Mouse (Mus musculus) bone marrow macrophage, adult 2 months (primary cell): ENCODE results near the gene Cdkl1. TPM values are rescaled to one million over a fixed set of nuclear protein-coding genes. Genes with fewer than 3 reads are reported as not detected.

ENCODE experiments used
- H3K27ac ChIP-seq: 2 replicates; pipeline ENCODE4 v1.5.1; 2012; ENCODE audit warnings: low read depth, low read length; ENCODE audit not compliant: insufficient read depth
- H3K4me1 ChIP-seq: 2 replicates; pipeline ENCODE4 v1.6.1; 2012; ENCODE audit warnings: low read length; ENCODE audit not compliant: control insufficient read depth, insufficient read depth
- H3K4me3 ChIP-seq: 2 replicates; pipeline ENCODE4 v1.5.1; 2012; ENCODE audit warnings: mild to moderate bottlenecking, low read length, moderate library complexity; ENCODE audit not compliant: insufficient read depth
- CTCF ChIP-seq: IDR thresholded peaks from 2 replicates; pipeline ENCODE4 v1.5.1; 2012; ENCODE audit warnings: low read depth, mild to moderate bottlenecking, low read length, moderate library complexity
- POLR2A ChIP-seq: IDR thresholded peaks from 2 replicates; pipeline ENCODE4 v1.6.1; 2012; ENCODE audit warnings: mild to moderate bottlenecking, low read depth, low read length, borderline replicate concordance
- polyA plus RNA-seq: library from polyadenylated mRNA; stranded (reverse); fragments of >200 nt; gene quantifications from 2 replicates; pipeline ENCODE4 v1.2.4, GENCODE M21; 2012; ENCODE audit not compliant: missing spikeins, insufficient read depth, insufficient read length

Cdkl1 gene
- polyA plus RNA-seq, 1 experiment, result not detected

DNA sequence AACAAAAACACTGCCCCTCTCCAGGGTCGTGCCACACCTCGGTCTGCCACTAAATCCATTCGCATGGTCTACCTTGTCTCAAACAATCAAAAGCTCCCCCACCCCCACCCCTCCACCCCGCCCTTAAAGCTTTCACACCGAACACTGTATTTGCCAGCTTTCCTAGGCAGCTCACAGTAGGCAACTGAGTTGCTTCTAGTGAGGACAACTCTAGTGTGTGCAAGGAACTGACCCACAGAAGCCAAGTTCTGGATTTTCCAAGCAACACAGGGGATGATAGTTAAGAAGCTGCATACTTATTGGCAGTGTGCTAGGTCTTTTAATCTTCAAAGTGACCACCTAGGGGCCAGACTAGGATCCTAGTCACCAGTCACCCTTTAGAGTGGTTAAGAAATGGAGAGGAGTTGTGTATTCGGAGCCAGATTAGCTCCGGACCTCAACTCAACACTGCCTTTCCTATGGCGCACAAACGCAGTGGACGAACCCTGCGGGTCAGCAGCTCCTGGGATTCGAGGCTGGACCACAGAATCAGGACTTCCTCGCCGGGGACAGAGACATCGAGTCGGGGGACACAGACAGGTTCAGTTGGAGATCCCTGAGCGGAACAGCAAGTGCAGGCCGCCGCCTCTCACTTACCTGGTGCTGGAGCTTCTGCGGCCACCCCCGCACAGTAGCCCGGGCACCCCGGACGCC is 66.9 kb downstream of the Cdkl1 start:
- no peak overlapping the region for H3K27ac ChIP-seq
- H3K4me3 ChIP-seq, result peak overlapping the region; percentile 88
- peaks cover 7% of the 10 kb centered on the region for H3K4me1 ChIP-seq
- no peak for TF ChIP-seq CTCF
- TF ChIP-seq POLR2A, result no peak

GRCm38 (mm10) chr12:69723376-69723775 is 67.7 kb downstream of the Cdkl1 start:
- peaks cover 7% of the 10 kb centered on the region for H3K4me1 ChIP-seq
- no peak for TF ChIP-seq CTCF
- no peak for TF ChIP-seq POLR2A
- H3K4me3 ChIP-seq, result 0 out of 2 replicates have a peak overlapping the region, but pooled peaks have one; percentile 88
- H3K27ac ChIP-seq, result no peak overlapping the region

DNA sequence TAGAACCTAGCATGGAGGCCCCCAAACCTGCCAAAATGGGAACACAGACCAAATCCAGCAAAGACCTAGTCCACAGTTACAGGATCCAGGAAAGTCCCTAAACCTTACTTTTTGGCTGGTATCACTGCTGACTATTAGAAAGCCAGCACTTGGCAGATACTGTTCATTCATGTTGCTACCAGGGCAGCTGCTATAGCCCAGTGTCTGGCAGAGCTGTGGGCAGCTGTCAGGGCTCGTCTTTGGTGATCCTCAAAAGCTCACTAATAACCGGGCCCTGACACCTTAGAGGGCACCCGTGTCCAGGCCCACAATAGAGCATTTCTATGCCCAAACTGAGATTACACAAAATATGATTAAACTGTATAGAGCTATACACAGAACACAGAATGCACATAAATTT is 68.2 kb downstream of the Cdkl1 start:
- H3K4me3 ChIP-seq, result no peak overlapping the region
- H3K4me1 ChIP-seq, result peaks cover 7% of the 10 kb centered on the region
- no peak overlapping the region for H3K27ac ChIP-seq
- TF ChIP-seq POLR2A (no peak), CTCF (no peak)

DNA sequence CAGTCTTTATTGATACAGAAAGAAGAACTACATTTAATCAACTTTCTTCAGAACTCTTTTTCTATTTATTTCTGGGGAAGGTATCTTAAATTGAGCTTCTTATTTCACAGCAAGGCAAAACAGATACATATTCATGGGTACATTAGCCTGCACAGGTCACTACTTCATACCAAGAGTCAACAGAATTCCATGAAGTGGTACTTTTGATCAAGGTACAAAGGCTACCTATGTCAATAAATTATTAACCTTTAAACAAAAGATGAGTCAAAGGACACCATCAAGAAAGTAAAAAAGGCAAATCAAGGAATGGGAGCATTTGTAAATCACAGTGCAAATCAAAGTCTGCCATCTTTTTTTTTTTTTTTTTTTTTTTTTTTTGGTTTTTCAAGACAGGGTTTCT is 77.4 kb downstream of the Cdkl1 start:
- TF ChIP-seq POLR2A (no peak), CTCF (no peak)
- H3K27ac ChIP-seq, result no peak overlapping the region
- H3K4me1 ChIP-seq, result no peaks in the 10 kb centered on the region
- H3K4me3 ChIP-seq, result no peak overlapping the region

DNA sequence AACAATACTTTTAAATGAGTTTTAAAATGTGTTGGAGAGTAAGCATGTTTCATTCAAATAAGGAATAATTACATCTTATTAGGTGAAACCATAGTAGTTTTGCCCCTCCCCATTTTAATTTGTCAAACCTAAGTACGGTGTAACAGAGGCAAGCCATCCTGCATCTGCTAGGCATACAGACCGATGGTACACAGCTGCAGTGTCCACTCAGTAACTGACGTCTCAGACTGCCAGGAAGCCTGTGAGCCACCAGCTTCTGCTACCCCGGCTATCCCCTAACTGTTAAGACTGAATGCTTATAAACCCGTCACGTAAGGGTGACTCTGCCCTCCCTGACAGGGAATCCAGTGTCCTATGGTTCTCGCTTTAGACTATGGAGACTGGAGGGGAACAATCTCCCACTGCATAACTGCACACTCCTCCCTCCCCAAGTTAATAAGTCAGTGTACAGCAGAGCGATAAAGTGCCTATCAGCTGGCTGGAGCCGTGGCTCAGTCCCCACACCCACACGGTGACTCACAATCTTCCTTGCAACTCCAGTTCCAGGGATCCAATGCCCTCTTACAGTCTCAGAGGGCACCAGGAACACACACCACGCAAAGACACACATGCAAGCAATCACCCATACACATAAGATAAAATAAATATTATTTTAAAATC is 86.1 kb downstream of the Cdkl1 start:
- Histone ChIP-seq H3K4me3 (no peak overlapping the region), H3K27ac (no peak overlapping the region), H3K4me1 (no peaks in the 10 kb centered on the region)
- TF ChIP-seq CTCF, result no peak
- TF ChIP-seq POLR2A, result no peak

GRCm38 (mm10) chr12:69698352-69698751 is 92.7 kb downstream of the Cdkl1 start:
- Histone ChIP-seq H3K27ac (no peak overlapping the region), H3K4me1 (no peaks in the 10 kb centered on the region), H3K4me3 (no peak overlapping the region)
- TF ChIP-seq POLR2A (no peak), CTCF (no peak)

Other genes starting within 250 kb of the Cdkl1 start
- 12.1 and 14.4 TPM in 2 replicates for gene Vcpkmt, start 208.2 kb downstream of the Cdkl1 start, polyA plus RNA-seq
- 35.3 and 35.8 TPM in 2 replicates for gene Sos2, start 109.4 kb downstream of the Cdkl1 start, polyA plus RNA-seq
- 3.5 and 4.0 TPM in 2 replicates for gene L2hgdh, start 66.4 kb downstream of the Cdkl1 start, polyA plus RNA-seq
- gene Atp5s, start 66.3 kb downstream of the Cdkl1 start, polyA plus RNA-seq, result 9.8 and 13.8 TPM in 2 replicates
- 0.84 and 1.1 TPM in 2 replicates for gene Atl1, start 101.3 kb upstream of the Cdkl1 start, polyA plus RNA-seq
- gene Map4k5, start 101.9 kb upstream of the Cdkl1 start, polyA plus RNA-seq, result 8.2 and 8.7 TPM in 2 replicates
- 69.9 and 70.7 TPM in 2 replicates for gene Sav1, start 195.7 kb upstream of the Cdkl1 start, polyA plus RNA-seq